Mouse (Mus musculus) kidney, postnatal 14 days (tissue): Measurements from ENCODE around the gene AF067063.
"Not testable (repeated sequence)": the region's sequence is repeated elsewhere in the genome, so short reads cannot be mapped to it uniquely, and the experiment has no call there.

ENCODE experiments used
- DNase-seq: peaks from one replicate; pipeline ENCODE4 v3.0.0; 2022; ENCODE audit warnings: mixed read lengths

The AF067063 gene

DNA sequence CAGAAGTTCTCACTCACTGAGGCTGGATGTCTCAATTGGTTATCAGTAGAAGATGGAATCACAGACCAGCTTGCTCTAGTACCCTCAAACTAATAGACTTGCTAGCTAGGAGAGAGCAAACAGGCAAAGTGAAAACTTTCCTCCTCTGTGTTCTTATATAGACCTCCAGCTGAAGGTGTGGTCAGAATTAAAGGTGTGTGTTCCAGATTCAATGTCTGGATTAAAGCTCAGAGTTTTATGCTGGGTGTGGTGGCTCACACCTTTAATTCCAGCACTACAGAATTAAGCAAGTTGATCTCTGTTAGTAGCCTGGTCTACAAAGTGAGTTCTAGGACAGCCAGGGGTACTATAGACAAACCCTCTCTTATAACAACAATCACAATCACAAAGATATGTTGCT, at the start of gene AF067063:
AF067063 (minus strand) TSS at position 101 of the 400 bp plus-strand sequence.
- not testable (repeated sequence) for DNase-seq

DNA sequence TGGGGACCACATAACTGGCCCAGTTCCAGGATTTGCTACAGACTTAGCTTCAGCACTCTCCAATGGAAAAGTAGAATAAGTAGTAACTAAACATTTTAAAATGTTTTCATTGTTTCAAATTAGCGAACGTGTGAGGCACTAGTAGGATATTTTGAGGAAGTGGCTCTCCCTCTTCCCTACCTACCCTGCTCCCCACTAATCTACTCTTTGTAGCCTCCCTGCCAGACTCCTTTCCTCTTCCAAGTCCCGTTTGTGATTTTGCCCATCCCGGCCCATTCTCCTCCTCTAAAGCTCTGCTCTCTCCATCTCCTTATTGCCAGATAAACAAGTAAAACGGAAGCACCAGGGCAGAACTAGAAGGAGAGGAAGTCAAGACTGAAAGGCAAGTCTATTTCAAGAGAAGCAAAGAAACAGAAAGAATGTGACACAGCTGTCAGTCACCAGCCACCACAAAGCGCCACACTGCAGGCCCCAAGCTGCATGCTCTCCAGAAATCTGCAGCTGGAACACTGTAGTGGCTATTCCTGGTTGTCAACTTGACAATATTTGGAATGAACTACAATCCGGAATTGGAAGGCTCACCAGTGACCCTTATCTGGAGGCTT, 34.5 kb upstream of the AF067063 start:
- DNase-seq, result not testable (repeated sequence)

DNA sequence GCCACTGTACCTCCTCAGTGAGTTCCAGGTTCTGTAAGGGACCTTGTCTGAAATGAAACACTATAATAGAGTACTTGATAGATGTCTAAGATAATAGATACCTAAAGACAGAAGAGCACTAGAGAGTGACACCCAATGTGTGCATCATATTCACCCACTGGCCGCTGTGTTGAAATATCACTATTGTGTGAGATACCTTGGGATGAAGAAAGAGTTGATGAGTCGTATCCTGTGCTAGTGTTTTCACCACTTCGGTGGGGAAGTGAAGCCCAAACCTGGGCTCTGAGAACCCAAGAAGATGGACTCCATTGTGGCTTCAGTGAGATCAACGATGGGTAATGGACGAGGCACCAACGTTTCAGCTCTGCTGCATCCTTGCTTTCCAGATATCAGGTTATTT, 32.4 kb upstream of the AF067063 start:
- not testable (repeated sequence) for DNase-seq

DNA sequence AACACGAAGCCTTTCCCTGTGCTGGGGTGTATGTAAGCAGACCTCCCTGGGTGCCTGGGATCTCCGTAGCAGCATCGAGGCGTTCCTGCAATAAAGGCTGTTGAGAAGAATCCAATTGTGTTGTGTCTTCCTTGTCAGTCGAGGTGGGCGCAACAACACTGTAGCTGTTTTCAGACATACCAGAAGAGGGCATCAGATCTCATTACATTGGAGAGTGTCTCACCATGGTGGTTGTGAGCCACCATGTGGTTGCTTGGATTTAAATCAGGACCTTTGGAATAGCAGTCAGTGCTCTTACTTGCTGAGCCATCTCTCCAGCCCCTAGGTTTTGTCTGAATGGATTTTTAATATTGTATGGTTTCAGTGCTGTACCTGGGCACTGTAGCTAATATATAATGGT, 10.0 kb upstream of the AF067063 start:
- not testable (repeated sequence) for DNase-seq

DNA sequence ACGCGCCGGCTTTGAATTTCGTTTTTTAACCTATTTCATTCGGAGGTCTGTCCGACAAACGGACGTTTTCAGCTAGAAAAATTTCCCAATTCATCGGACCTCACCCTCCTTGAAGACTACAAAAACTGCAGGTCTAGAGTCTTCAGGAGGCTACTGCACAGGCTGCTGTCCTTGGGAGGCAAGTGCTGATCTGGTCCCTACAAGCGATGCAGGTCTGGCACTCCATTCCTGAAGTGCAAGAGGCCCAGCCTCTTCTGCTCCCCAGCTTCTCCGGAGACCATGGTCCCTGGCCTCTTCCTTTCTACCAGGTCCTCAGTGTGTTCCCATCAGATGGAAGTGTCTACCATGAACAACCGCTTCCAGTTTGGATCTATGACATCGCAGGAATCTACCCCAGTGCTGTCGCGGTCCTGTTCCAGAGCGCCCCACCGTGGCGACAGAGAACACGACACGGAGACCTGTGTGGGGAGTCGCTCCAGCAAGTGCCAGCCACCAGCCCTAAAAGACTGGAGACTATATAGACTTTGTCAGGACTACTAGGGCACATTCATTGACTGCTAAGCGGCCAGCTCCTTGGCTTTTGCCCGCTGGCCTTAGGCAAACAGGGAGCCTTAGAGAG, 7.8 kb upstream of the AF067063 start:
- DNase-seq, result peak; percentile 17

DNA sequence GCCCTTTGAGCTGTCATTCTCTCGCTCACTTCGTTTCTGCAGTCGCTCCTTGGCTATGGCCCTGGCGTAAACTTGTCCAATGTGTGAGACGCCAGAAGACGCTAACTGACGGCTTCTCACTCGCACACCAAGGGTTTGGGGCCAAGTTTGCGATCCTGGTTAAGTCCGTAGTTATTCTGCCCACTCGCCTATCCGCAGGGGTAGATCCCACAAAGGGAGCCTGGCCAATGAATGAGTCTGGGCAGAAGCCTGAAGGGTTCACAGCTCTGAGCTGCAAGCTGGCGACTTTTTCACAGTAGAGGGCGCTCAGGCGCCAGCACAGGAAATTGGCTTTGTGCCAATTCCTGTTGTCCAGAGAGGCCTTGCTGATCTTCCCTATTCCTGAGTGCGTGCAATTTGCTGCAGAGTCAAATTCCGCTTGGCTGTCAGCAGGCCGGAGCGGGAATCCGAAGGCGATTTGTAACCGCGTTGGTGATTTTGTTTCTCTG, 6.4 kb upstream of the AF067063 start:
- DNase-seq, result peak; percentile 14

DNA sequence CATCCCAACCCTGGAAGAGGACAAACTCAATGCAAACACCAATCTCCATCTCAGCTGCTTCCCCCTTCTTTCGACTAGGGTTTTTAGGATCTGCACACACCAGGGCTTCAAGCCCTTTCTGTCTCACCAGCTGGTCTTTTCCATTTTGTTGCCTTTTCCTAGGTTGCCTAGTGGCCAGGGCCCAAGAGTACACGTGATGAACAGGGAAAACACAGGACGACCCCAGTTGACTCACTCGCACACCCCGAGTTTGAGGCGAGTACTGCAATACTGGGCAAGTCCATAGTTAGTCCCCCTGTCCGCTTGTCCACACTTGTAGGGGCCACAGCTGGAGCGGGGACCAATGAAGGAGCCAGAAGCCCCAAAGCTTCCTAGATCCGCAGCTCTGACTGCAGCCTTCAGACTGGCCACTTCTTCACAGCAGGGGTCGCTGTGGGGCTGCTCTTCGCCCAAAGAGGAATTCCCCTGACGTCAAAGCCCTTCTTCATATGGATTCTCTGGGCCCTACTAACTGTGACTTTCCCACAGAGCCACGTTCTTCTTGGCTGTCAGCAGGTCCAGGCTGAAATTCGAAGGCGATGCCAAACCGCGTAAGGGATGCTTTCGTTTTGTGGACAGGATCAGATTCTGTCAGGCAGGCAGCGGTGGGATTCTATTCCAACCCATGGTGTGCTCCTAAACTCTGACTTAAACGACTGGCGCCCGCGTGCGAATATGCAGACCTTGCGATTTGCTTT, 5.5 kb upstream of the AF067063 start, which contains the start of gene D13Ertd608e:
D13Ertd608e (plus strand) TSS at position 687 of the 737 bp plus-strand sequence.
- peak; percentile 37 for DNase-seq

DNA sequence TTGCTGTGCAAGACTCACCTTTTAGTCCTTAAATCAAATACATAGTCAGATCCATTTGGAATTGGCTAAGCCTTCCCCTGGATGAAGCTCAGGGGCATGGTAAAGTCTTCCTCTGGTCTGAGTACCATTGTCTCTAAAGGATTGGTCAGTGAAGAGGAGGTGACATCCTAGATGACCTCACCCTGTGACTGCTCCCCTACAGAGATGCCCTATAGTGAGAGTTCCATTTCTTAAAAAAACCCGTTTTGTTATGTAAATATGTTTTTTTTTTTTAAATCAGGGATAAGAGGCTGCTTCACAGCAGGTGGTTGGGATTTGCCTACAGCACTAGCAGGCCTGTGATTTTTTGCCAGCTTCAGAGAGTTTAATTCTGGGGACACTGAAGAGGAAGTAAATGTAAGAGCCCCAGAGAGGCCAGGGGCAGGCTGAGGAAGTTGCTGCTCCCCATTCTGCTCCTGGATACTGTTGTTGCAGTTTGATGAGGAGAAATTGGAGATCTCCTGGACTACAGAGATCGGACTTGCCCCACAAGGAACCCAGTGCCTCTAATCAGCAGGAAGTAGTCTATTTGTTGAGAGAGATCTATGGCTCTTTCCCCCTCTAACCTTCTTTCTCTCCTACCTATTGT, 12.3 kb downstream of the AF067063 start:
- no peak for DNase-seq

DNA sequence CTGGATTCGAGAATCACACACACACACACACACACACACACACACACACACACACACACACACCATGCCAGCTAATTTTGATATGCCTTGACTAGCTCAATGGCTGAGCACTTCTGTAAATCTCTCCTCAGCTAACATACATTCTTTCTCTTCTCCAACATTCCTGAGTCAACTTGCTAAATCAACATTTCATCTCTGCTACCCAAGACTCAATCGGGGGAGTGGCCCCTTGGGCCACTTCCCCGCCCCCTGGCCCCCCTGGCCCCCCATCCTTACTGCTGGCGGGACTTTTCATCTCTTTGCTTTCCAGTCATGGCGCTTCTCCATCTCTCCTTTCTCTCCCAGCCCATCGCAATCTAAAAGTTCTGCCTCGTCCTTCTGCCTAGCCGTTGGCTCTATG, 13.2 kb downstream of the AF067063 start:
- DNase-seq, result no peak

DNA sequence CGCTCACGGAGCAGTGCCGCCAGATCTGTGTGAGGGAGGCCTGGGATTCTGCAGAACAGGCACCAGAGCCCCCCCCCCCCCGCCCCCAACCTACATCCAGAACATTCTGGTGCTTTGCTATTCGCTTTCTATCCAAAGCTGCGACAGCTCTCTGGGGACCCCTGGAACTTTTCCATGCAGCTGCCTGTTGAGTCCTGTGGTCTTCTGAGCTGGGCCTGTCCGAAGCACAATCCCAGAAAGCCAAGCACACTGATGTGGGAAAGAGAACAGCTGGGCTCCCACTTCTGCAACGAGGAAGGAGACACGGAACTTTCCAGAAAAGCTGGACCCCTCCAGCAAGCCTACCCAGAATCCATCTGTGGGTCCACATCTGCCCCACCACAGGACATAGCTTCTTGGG, 20.0 kb downstream of the AF067063 start:
- no peak for DNase-seq

DNA sequence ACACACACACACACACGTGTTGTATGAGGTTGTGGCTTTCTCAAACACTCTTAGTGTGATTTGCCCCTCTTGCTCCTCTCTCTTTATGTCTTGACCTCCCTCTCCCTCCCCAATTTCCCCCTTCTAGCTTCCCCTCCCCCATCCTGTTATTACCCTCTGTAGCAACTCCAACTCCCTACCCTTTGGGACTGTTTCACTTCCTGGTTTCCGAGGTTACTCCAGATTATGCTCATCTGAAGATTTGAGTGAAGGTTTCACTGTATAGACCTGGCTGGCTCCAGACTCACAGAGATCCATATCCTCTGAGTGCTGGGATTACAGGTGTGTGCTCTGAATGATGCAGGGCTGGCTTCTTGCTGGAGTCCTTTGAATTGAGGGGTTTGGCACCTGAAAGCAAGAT, 21.1 kb downstream of the AF067063 start:
- DNase-seq, result no peak

DNA sequence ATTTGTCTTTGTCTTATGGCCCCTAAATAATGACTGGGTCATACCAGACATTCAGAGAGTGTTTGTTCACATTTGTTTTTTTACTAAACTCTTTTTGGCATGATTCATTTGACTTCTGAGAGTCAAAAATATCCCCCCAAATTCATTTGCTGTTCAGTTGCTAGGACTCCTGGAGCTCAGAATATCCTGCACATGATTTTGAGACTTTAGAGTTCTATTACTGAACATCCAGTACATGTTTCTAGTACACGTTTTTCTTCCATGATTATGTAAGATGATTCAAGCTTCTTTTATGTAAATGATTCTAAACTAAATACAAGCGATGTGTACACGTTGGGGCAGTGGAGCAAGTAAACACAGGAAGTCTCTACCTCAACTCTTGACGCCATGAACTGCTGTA, 32.4 kb downstream of the AF067063 start:
- no peak for DNase-seq

DNA sequence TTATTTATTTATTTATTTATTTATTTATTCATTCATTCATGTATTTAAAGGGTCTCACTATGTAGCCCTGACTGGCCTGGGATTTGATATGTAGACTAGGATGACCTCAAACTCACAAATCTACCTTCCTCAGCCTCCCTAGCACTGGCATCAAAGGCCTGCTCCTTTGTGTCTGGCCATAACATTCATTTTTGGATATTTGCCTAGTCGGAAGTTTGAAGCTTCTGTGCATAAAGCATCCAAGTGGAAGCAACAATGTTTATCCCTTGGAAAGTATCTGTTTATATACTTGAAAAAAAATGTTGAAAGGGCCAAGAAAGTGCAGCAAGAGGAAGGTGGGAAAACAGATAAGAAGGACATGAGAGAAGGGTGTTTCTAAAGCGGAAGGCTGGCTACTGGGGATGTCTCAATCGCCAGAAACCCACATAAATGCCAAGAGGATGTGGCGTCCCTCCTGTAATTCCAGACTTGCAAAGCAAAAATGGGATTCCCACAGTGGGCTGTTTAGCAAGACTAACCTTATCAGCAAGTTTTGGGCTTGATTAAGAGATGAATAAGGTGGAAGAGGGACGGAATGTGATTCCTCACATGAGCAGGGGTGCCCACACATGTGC, 37.1 kb downstream of the AF067063 start:
- no peak for DNase-seq

DNA sequence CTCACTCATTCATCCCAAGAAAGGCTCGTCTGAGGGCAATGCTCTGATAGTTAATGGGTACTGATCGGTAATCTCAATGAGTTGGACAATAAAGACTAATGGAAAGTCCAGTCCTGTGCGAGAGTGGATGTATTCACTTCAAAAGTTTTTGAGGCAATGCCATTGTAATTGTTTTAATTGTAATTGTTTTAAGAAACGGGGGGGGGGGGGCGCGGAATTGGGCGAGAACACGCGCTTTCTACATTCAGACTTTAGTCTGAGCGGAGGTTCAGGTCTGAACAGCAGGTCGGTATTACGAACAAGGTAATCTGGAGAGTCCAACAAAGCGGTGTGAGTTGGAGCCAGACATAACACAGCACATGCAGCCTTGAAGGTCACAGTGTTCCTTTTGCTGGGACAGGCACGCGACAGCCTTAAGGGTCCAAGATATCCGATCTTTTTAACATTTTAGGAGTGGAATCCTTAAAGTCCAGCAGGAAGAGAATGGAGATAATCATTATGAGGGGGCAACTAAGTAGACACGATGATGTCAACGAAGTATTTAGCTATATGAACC, 38.4 kb downstream of the AF067063 start:
- DNase-seq, result peak; percentile 23

DNA sequence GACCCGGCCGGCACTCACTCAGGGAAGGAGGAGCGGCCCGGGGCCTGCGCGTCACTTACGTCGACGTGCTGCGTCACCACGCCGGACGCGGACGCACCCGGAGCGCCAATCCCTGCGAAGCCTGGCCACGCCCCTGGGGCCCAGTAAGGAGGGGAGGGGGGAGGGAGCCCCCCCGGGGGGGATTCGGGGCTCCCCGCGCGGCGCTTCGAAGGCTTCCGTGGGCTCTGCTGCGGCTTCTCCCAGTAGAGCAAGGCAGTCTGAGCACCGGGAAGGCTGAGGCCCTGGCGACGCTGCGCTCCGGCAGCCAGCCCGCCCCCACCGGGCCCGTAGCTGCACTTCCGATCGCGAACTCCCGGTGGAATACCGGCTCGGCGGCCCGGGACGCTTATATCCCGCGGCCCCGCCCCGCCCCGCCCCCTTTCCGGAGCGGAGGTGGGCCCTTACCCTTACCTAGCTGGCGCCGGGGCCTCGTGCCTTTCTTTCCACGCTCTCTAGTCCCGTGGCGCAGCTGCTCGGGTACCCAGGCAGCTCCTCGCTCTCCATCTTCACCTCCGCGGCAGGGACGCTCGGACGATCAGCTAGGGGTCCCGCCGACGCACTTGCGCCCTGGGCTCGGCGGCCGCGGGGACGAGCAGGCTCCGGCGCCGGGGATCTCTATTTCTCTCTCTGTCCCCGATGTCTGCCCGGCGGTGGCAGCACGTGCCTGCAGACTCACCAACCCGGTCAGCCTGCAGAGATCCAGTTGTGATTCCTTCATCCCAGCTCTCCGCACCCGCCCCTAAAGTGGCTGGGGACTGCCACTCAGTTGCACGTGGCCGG, 39.0 kb downstream of the AF067063 start, which contains the start of gene Zfp131:
Zfp131 (minus strand) TSS at position 129 of the 819 bp plus-strand sequence.
- peak; percentile 97 for DNase-seq

DNA sequence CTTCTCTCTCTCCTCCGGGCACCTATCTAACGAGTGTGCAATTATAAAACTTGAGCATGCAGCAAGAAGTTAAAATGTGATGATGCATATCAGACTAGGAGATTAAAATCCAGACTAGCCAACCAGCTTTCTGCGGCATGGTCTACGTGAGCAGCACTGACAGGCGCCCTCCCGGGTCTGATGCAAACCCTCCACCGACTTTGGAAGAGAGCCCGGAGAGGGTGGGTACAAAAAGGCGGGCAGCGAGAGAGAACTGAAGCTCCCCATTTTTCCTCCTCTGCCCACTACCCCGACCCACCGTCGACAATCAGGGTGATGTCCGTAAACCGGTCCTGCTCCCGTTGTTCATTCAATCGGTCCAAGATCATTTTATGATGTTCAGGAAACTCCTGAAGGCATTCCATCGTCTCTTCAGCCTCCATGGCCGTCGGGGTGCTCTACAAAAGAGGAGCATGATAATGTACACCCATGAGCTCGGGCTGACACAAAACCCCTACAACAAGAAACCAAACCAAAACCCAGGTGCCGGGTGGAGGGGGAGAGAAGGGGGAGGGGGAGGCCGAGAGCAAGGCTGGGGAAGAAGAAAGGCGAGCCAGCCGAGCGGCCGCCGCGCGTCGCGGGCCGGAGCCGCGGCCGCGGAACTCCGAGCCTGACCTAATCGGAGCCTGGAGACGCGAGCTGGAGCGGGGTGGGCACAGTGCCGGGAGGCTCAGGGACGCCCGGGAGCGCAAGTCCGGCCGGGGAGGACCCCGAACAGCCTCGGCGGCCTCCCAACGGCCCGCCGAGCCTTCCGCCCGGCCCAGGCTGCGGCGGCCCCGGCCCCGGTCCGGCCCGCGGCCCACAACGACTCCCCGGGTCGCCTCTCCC, 39.9 kb downstream of the AF067063 start:
- DNase-seq, result peak; percentile 61

DNA sequence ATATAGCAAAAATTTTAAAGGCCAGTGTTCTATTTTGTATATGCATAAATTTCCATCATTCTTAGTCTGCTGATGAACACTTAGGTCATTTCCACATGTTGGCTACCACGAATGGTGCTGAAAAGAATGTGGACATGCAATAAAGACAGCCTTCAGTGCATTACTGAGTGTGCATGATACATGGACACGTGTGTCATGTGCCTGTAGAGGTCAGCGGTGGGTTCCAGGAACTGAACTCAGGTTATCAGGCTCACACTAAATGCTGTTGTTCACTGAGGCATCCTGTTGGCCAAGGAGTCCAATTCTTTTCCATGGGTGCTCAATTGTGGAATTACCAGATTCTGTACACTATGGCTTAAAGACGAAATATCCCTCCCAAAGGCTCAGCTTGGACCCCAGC, 46.4 kb downstream of the AF067063 start:
- DNase-seq, result no peak
